Mouse (Mus musculus) ovary, postnatal 14 days (tissue): Measurements from ENCODE around the gene Aox4.

Source experiments
- DNase-seq: peaks from one replicate; pipeline ENCODE4 v3.0.0; 2022; ENCODE audit warnings: low spot score

Gene Aox4

DNA sequence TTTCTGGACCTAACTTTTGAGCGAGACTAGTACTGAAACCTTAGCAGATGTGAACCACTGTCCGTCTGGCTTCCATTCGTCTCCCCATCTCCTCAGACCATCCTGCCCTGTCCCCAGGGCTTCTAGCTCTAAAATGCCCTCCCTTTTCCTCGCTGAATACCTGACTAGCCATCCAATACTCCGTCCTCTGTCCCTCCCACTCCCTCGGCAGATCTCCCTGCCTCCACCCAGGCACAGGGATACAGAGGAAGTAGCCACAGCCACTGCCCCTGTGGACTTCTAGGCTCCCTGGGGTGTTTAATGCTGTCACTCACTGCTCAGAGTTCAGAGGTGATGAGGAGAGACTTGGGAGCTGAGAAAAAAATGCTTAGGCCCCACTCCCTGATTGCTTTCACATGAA is 91.8 kb downstream of the Aox4 start:
- no peak for DNase-seq

DNA sequence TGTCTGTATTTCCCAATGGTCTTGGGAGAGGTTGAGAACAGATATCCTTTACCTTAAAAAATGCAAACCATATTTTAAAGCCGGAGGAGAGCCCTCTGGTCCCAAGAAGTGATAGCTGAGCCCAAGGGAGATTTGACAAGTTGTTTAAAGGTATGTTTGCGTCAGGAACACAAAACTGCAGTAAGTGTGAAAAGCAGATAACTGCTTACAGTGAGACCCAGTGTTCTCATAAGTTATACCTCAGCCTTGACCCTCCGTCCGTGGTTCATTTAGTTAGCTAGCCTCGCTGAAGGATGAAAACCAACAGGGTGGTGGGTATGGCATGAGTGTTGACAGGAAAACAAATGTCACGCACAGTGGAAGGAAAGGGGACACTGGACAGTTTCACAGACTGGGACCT is 92.8 kb downstream of the Aox4 start:
- no peak for DNase-seq

DNA sequence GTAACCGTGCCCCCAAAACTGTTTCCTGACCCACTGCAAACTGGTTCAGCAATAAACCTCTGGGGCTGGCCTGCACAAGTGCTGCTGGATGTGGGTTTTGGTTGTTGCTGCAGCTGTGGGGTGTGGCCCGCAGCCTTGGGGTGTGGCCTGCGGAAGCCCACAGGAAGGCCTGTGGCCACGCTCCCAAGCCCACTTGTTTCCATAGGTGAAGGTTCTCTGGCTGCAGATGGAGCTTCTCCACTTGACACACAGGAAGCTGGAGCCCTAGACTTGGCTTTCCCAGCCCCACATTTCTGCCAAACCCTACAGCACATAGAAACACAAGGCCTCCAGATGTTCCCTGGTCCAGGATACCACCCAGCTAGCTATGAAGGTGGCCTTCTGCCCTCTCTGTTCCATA is 93.5 kb downstream of the Aox4 start:
- no peak for DNase-seq

DNA sequence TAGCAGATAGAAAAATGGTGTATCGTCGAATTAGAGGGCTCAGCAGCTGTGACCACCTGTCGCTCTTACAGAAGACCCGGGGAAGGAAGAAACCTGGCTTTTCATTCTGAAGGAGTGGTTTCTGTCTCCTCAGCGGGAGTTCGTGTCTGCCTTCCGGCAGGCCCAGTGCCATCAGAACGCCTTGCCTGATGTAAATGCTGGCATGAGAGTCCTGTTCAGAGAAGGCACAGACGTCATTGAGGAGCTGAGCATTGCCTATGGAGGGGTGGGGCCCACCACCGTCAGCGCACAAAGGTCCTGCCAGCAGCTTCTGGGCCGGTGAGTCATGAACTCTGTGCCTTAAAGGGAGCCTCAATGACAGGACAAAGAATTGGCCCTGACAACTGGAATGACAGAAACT is 94.1 kb downstream of the Aox4 start:
- no peak for DNase-seq

DNA sequence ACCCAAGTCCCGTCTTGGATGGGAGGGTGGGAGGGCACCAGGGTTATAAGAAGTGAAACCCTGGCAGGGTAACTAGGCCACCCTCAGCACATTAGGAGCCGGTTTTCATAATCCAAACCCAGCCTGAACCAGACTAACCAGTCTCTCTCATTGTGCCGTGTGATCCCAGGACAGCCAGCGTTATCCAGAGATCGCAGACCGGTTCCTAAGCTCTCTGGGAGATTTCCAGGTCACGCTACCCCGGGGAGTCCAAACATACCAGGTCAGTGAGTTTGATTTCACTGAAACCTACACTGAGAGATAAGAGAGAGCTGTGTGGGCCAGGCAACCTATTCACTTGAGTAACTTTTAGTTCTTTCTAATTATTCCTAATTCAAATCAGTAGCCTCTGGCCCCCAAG is 97.0 kb downstream of the Aox4 start:
- no peak for DNase-seq

DNA sequence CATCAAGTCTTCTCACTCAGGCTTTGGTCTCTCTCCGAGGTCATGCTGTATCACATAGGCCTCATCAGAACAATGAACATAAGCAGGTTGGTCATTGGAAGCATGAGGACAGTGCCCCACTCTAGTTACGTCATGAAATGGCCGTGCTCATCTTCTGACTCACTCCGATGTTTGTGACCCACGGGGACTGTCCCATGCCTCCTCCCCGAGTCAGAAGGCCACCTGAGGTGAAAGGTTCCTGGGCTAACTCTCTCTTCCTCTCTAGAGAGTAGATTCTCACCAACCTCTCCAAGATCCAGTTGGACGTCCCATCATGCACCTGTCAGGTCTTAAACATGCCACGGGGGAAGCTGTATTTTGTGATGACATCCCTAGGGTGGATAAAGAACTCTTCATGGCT is 98.4 kb downstream of the Aox4 start:
- no peak for DNase-seq

DNA sequence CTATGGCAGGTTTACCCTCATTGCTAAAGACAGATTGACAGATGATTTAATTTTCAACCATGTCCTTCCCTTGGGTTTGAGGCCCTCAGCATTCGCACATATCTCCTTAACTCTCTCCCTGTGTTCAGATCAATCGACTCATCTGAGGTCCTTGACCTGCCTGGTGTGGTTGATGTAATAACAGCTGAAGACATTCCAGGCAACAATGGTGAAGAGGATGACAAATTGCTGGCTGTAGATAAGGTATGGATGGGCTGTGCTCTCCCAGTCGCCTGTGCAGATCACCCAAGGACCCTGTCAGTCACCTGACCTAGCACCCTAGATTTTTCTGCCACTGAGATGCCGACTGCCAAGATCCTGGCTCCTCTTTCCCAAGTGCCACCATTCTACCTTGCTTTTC is 99.7 kb downstream of the Aox4 start:
- DNase-seq, result no peak

DNA sequence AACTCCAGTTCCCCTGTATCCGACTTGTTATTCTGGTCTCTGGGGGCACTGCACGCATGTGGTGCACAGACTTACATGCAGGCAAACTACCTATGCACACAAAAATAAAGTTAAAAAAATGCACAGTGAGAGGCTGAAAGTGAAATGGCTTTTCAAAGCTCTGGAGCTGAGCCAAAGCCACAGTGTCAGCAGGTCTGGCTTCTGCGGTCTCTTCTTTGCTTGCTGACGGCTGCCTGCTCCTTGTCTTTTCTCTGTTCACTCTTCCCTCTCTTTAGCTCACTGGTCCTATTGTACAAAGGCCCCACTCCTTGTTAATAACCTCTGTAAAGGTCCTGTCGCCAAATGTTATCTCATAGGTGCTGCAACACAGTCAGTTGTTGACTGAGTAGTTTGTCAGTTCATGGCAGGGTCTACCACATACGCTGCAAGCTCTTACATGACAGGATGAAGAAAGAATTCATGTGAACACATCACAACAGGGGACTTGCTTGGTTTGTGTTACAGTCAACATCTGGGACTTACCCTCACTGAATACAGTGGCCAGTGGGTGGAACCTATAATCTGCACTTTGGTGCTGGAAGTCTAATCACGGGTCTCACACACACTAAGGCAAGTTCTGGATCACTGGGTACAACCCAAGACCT is 101.1 kb downstream of the Aox4 start:
- no peak for DNase-seq

DNA sequence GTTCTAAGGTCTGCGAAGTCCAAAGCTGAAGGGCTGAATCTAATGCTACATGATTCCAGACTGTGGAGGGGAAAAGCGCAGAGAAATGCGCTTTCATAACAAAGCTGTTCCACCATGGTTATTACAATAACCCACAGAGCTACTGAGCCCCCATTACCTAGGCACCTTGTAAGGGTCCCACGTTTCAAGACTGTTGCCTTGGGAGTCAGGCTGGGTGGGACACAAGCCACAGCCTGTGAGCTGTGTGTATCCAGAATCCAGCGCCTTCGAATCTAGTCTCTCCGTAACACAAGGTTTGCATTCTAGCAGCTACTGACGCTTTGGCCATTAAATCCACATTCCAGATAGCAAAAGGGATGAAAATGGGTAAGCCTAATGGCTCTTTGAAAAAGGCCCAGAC is 103.0 kb downstream of the Aox4 start:
- no peak for DNase-seq

DNA sequence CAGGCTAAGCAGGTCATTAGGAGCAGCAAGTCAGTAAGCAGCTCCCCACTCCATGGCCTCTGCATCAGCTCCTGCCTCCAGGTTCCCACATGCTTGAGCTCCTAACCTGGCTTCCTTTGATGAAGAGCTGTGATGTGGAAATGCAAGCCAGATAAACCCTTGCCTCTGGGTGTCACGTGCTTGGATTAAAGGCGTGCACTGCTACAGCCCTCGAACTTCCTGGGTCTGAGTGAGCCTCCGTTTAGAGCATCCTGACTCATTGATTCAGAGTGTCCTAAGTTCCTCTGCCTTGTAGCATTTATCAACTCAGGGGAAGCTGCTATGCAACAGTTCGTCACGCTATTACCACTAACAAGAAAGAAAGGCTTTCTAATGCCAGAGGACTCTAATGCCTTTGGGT is 105.3 kb downstream of the Aox4 start:
- DNase-seq, result no peak
